Mouse (Mus musculus) layer of hippocampus, adult 9-10 months (tissue): ENCODE data around the gene Asgr1.
"Not testable (repeated sequence)": the region's sequence is repeated elsewhere in the genome, so short reads cannot be mapped to it uniquely, and the experiment has no call there.

Experiments used
- DNase-seq: peaks from one replicate; pipeline ENCODE4 v3.0.0; 2022; ENCODE audit warnings: low spot score

Asgr1 gene

GRCm38 (mm10) chr11:70070057-70070456, 16.2 kb downstream of the Asgr1 start:
- no peak for DNase-seq

- not testable (repeated sequence) for DNase-seq
These were observed 16.7 kb downstream of the Asgr1 start for GRCm38 (mm10) chr11:70070603-70071002.

DNA sequence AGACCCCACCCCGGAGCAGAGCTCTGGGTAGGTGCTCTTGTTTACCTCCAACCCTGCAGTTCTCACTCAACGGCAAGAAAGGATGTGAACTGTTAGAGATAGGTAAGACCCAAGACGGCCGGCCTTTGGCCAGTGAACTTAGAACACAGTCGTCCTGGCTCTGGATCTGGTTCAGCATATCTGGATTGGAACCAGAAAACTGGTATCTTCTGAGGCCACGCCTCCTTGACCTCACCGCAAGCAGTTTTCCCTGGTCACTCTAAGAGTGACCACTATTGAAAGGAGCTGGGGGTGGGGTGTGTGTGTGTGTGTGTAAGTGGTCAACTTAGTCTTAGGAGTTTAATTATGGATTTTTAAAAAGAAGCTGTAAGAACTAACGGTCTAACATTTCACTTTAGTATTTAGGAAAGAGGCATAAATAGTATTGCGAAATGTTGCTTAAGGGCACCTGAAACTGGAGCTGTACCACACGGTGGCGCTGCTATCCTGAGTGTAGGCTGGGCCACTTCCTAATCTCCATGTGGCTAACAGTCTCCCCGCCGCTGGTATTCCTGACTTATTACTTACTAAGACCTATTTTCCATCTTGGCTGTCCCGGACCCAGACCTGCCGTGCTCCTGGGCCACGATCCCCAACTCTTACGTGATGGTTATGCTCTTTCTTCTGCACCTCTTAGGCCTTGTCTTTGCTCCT, 20.6 kb downstream of the Asgr1 start:
- peak; percentile 67 for DNase-seq

DNA sequence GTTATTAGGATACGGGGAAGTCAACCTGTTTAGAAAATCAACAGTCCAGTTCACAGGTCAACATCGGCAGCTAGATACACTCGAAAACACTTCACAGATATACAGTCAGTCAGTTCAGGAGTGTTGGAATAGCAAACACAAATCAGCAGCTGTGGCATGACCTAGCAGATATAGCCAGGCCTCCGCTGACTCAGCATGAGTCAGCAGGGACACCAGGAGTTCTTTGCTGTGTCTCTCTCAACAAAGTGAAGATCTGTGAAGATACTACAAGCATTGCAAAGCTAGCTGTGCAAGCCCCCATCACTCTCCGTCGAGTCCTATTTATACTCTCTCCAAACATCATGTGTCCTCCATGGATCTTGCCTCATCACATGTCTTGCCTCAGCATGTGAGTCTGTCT, 21.7 kb downstream of the Asgr1 start:
- DNase-seq, result no peak

DNA sequence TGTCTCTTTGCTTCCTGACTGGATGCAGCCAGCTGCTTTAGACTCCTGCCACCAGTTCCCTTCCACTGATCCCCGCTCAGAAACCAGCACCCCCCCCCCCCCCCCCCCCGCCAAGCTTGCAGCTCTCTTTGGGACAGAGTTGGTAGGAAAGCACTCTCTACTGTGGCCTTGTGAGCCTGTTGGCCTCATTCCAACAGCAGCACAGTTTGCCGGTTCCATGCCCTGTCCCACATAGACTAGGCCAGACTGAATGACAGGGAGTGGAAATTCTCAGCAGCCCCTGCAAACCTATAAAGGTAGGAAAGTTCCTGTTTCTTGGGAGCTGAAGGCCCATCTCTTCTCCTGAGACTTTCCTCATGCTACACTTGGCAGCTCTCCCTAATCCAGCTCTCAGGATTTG, 23.6 kb downstream of the Asgr1 start:
- no peak for DNase-seq

DNA sequence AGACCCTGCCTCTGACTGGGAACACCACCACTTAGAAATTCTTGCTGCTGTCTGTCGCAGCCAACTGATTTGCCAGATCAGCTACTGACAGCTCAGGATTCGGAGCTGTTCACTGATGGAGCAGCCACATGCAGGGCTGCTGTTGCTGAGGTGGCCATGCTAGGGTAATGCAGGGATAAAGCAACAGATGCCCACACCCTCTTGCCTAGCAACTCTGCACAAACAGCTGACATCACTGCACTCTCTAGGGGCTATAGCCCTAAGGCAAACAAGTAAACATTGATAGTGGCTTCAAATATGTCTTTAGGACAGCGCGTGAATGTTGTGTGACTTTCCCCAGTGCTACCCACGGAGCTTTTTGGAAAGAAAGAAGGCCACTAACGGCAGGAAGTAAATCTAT, 25.3 kb downstream of the Asgr1 start:
- no peak for DNase-seq

DNA sequence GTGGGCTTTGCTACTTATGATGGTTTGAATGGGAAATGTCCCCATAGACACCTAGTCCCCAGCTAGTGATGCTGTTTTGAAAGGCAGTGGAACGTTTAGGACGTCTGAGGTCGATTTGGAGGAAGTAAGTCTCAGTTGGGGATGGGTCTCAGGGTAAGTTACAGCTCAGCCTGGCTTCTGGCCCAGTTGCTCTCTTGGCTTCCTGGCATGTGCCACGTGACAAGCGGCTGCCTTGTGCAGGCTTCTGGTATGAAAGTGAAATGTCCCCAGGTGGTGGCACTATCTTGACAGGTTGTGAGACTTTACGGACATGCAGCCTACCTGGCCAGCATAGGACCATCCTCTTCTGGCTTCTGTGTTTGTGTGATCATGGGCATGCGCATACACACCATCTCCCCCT, 26.0 kb downstream of the Asgr1 start:
- DNase-seq, result no peak

DNA sequence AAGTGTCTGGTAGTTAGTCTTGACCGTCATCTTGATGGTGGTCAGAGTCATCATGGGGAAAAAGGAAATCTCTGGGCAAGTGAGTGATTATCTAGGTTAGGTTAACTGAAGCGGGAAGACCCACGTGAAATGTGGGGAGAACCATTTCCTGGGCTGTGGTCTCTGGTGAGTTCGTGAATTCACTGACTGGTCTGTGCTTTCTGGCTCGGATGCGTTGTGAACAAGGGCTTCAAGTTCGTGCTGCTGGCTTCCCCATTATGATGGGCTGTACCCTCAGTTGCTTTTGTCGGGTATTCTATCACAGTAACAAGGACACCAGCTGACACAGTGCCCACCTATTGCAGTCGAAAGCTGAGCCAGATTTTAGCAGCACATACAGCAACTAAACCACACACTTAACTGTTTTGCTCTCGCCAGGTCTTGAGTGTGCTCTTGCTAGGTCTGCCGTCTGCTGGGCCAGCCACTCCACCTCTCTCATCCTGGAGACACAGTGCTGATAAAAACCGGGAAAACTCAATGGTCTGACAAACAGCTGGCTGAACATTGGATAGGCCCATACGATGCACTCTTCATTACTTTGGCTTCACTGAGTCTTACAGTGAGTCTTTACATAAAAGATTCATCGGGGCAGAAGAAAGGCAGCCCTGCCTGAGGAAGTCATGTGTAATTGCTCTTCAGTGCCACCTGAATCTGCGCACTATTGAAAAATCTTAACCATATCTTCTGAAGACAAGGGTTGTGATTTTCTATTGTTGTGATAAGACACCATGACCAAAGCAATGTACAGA, 27.1 kb downstream of the Asgr1 start:
- DNase-seq, result no peak

DNA sequence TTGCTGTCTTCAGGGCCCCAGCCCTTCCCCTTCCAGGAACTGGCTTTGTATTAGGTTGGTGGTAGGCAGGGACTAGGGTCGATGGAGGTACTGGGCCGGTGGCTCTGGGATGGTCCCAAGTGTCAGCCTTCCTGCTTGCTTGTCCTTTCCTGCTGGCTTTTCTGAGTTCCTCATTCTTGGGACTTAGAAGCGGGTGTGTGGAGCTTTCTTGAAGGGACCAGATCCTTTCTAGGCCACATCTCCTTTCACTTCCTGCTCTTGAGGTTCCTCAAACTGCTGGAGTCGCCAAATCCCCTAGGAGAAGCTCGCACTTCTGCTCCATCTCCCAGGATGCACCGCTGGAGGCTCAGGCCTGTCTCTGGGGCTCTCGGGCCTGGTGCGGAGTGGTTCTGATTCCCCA, 30.7 kb downstream of the Asgr1 start:
- DNase-seq, result no peak

DNA sequence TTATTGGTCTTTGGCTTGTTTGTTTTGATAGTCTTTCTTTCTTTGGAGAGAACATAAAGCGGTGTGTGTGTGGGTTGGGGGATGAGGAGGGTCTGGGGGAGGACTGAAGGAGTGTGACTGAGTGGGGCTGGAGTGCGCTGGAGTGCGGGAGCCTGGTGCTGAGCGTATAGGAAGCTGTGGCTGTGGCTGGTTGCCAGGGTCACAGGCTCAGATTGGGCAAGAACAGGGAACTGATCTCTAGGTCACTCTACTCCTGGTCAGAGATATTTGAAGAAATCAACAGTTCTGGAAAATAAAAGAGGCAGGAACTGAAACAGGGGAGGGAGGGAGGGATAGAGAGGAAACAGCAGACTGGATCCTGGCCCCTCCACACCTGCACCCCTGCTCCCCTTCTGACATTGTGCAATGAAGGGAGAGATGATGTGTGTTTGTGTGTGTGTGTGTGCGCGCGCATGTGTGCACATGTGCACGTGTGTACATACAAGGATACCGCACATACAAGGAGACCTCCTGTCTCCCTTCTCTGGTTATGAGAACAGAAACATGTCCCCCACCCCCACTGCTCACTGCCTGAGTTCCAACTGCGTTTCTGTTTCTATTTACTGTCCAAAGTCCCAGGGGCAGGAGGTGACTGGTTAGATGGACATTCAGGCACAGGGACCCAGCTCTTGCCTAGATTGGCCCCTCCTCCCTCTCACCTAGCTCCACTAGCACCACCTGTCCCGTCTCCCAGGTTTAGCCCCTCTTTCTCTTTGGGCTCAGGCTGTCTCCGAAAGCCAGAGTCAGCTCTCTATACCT, 38.3 kb downstream of the Asgr1 start, which contains the start of gene Asgr2:
Asgr2 (plus strand) TSS at position 659 of the 798 bp plus-strand sequence.
- DNase-seq, result no peak

DNA sequence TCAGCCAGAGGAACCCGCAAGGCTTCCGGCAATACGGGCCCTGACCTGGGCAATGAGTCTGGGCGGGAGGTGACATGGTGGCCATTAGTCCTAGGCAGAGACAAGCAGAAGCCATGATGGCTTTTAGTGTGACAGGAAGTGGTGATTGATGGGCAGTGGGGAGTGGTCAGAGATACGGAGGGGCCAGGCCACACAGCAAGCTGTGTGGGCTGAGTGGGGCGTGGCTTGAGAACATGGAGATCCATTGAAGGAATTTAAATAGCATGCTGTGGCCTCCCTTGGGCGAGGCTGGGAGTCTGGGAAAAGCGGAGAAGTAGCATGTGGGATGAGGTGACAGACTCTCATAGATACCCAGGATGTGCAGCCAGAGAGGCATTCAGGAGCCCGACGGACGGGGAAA, 43.5 kb downstream of the Asgr1 start:
- DNase-seq, result no peak

- no peak for DNase-seq
These were observed 45.2 kb downstream of the Asgr1 start for GRCm38 (mm10) chr11:70099102-70099501.

- no peak for DNase-seq
These were observed 45.9 kb downstream of the Asgr1 start for GRCm38 (mm10) chr11:70099809-70100208.

DNA sequence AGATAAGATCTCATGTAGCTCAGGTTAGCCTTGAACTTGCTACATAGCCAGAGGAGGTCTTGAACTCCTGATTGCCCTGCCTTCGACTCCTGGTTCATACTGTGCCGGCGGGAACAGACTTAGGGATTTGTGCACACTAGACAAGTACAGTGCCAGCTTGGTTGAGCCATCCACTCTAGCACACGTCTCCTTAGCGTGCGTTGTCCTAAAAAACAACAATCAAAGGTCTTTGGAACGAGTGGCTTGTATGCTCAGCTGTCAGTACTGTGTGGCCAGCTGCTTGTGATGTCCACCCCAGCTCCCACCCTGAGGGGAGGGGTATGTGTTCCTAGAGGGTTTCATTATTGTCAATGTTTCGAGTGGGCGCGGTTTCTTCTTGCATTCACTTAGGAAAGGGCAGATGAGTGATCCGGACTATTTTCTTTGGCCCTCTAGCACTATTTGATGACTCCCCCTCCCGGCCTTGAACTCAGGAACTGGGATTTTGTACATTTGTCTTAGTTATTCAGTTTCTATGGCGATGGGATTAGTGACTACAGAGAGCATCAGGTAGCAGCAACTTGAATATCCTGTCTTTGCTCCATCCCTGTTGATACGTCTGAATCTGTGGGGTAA, 49.9 kb downstream of the Asgr1 start:
- no peak for DNase-seq

- no peak for DNase-seq
These were observed 53.2 kb downstream of the Asgr1 start for GRCm38 (mm10) chr11:70107085-70107484.
